Mouse (Mus musculus) kidney, postnatal 25 days (tissue): ENCODE data around the gene AC131692.1.

Experiments
- DNase-seq, 2 experiments: peaks; one replicate each; pipeline ENCODE4 v3.0.0; 2021; ENCODE audit warnings: mixed read lengths in 2 of 2

The AC131692.1 gene

GRCm38 (mm10) chr19:6094119-6094518 is at the start of gene AC131692.1:
Gene AC131692.1, plus strand, starts transcription at chr19:6094419.
- no peak for DNase-seq

DNA sequence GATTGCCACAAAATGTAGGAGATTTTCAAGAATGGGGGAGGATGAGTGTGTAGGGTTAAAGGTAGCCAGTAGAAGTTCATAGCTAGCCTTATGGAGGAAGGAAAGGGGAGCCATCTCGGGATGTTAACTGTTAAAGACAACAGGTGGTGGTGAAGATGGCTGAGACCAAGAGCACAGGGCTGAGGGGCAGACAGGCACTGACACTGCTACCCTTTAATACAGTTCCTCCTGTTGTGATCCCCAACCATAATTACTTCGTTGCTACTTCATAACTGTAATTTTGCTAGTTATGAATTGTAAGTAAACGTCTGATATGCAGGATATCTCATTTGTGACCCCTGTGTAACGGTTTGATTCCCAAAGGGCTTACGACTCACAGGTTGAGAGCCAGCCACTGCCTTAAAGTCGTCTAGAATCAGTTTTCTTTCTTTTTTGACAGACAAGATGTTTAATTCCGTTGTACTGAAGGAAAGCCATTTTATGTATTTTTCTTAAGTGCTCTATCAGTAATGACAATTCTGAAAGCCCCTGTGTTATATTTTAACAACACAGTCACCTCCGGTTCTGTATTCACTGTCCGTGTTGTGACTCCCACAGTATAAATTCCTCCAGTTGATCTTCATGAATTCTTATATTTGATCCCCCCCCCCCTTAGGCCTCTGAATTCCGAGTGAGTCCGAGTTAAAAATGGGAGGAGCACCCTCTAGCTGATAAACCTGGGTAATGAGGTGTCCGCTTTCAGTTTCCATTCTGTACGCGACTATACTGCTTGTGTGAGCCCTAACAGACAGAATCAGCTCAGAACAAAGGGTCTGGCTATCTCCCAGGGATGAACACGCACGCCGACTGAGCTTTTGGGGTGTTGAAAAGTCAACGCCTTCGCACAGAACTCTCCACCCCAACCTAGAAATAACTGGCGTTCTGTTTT is 48.6 kb upstream of the AC131692.1 start:
- DNase-seq, result no peak

- DNase-seq, result peak; percentile 90 to 95
These were observed 47.7 kb upstream of the AC131692.1 start, which contains the start of gene Syvn1 for GRCm38 (mm10) chr19:6046294-6047153. Gene Syvn1, plus strand, starts transcription at chr19:6046576.

DNA sequence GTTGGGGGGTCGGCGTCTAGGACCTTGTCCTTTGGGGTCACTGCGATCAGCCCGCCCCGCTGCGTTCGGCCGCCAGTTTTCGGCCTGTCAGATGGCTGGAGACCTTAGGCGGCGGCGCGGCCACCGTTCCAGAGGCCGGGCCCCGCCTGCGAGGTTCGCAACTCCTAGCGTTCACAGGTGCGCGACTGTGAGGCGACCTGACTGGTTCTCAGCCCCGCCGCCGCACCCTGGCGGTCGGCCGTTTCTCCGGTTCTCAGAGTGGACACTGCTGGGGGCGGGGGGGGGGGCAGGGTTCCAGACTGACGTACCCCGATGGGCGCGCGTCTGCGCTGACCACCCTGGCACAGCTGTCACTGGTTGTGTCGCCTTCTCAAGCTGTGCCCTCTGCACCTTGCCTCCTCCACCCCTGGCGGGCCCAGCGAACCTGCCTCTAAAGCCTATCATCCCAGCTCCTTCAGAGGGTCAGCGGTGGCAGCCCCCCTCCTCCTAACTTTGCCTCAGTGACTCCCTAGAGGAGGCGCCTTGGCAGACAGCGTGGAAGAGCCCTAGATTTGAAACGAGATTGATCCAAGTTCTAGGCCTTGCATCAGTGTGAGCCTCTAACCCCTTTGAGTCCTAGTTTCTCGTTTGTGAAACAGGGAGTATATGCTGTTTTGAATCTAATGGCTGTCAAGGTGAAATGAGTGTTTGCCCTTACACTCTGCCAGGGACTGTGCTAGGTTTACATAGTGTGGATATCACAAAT is 46.9 kb upstream of the AC131692.1 start:
- DNase-seq, result no peak

DNA sequence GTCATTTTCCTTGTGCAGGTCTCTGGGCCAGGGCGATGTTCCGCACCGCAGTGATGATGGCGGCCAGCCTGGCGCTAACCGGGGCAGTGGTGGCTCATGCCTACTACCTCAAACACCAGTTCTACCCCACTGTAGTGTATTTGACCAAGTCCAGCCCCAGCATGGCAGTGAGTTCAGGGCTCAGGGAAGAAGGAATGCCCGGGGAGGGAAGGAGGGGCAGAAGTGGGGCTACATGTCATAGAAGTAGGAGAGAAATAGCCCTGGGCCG is 46.4 kb upstream of the AC131692.1 start:
- no peak for DNase-seq

GRCm38 (mm10) chr19:6048681-6049410 is 45.4 kb upstream of the AC131692.1 start:
- DNase-seq, result no peak

GRCm38 (mm10) chr19:6052516-6052915 is 41.7 kb upstream of the AC131692.1 start:
- no peak for DNase-seq

DNA sequence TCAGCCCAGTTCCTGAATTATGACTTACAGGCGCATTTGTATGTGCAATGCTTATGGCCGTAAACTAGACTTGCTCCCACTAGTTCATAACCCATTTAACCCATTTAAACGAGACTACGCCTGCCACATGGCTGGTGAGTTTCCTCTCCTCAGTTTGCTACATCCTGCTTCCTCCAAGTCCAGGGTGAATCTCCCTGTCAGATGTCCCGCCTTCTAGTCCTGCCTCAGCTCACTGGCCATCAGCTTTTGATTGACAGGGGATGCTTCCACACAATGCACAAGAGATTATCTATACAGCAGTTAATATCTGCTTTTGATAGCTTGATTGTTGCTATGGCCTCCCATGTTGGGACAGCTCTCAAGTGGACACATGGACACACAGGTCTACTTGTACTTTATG is 39.9 kb upstream of the AC131692.1 start:
- no peak for DNase-seq

- peak in 1 of 2 experiments; percentile 36 for DNase-seq
These were observed 37.5 kb upstream of the AC131692.1 start for GRCm38 (mm10) chr19:6056696-6057095.

DNA sequence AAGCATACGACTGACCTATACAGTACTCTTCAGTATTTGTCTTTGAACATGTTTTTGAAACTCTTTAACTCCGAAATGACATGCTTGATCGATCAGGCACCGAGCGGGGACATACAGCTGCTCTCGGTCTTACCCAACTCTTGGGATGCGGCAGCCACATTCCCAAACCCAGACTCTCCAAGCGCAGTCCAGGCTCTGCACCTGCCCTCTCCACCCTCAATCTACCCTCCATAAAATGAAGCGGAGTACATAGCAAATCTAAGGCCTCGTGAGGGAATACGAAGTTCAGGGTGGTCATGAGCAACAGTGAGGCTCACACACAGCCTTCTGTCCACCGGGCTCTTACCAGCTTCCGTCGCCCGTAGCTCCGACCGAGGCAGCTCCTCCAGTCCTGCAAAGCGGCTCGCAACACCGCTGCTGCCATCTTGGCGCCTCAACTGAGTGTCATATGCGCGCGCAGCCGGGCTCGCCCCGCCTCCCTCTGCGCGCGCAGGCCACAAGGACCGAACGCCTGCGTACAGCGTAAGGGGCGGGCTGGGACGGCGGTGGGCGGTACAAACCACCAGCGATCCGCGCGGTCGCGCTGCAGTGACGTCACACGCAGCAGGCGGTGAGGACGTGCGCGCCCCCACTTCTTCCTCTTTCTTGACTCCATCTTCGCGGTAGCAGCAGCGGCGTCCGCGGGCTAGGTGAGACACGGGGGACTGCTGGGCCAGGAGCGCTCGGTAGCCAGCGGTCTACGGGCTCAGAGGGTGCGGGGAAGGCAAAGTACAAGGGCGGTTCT is 36.7 kb upstream of the AC131692.1 start, which contains the start of the genes Mrpl49 and Fau:
Mrpl49 (minus strand) TSS at position 473 of the 784 bp plus-strand sequence.
Fau (plus strand) TSS at position 532 of the 784 bp plus-strand sequence.
- DNase-seq, result peak; percentile 99 to 100

- no peak for DNase-seq
These were observed 35.7 kb upstream of the AC131692.1 start for GRCm38 (mm10) chr19:6058513-6058912.

GRCm38 (mm10) chr19:6058966-6059365 is 35.3 kb upstream of the AC131692.1 start:
- DNase-seq, result peak in 1 of 2 experiments; percentile 53

- peak; percentile 97 for DNase-seq
These were observed 33.1 kb upstream of the AC131692.1 start, which contains the start of gene Znhit2 for GRCm38 (mm10) chr19:6061021-6061533. Gene Znhit2, plus strand, starts transcription at chr19:6061192.

DNA sequence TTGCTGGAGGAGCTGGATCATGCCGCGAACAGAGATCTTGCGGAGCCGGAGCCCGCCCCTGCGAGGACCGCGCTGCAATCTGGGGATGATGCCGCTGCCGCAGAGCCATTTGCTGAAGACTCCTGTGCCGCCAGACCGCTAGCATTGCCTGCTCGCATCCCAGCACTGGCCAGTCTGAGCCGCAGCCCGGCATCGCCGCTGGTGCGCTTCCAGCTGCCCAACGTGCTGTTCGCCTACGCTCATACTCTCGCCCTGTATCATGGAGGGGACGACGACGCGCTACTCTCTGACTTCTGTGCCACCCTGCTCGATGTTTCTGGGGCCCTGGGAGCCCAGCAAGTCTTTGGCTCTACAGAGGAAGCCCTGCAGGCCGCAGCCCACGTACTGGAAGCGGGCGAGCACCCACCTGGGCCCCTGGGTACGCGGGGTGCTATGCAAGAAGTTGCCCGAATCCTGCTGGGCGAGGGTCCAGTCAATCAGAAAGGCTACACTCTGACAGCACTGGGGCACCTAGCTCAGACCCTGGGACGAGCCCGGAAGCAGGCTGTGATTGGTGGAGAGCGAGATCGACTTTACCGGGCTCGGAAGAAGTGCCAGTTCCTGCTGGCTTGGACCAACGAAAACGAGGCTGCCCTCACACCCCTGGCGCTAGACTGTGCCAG is 32.4 kb upstream of the AC131692.1 start:
- peak; percentile 52 to 80 for DNase-seq

GRCm38 (mm10) chr19:6062418-6062817 is 31.8 kb upstream of the AC131692.1 start:
- peak in 1 of 2 experiments; percentile 37 for DNase-seq

- peak in 1 of 2 experiments; percentile 30 for DNase-seq
These were observed 31.1 kb upstream of the AC131692.1 start for GRCm38 (mm10) chr19:6063081-6063480.

DNA sequence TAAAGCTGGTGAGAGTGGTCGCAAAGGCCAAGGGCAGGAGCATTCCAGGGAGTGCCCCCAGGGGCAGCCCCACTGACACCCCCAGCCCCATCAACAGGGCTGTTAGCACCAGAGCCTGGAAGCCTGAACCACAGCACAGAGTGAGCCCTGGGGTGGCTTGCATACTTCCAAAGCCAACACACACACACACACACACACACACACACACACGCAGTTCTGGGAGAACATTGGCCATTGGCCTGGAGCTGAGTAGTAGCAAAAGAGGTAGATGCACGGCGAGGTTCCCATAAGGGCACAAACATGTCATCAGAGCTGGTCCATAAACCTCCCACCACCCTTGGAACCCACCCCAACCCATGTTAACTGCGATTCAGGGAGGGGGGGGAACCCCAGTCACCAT is 27.6 kb upstream of the AC131692.1 start:
- DNase-seq, result peak in 1 of 2 experiments; percentile 44

GRCm38 (mm10) chr19:6067011-6067723 is 27.1 kb upstream of the AC131692.1 start:
- peak; percentile 89 to 90 for DNase-seq

GRCm38 (mm10) chr19:6067724-6068415 is 26.3 kb upstream of the AC131692.1 start, which contains the start of gene Tm7sf2:
Gene Tm7sf2, minus strand, starts transcription at chr19:6068373.
- peak; percentile 94 to 97 for DNase-seq
